Mouse (Mus musculus): ENCODE measurements around the gene F830045P16Rik. TPM values are rescaled to one million over a fixed set of nuclear protein-coding genes. Genes with fewer than 3 reads are reported as not detected.

The F830045P16Rik gene
- total and polyA plus RNA-seq, 2 experiments from 2014 or later, result not detected

DNA sequence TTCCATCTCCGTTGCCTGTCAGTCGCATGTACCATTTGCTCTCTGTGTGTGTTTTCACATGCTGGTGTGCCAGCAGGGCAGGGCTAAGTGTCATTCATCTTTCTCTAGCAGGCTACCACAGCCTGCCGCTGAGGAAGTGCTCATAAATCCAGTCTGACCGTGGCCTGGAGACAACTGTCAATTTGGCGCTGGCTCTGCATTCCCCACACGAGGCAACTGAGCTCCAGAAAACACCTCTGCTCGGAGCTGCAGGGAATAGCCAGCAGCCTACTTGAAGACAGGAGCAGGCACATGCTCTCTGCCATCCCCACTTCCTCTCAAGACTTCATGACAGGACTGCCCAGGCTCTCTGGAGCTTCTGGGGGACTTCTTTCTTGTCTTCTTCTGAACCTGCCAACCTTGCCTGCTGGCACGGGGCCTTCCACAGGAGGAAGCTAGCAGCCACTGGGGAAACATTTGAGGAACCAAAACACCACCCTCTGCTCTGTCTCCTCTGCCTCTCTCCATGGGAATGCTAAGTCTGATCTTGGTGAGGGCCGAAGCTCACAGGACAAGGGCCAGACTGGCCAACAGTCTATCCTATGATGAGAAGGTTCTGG is 13.2 kb upstream of the F830045P16Rik start:
- DNase-seq (ENCODE audit: low spot score) (peak; percentile 49), ATAC-seq (no peak)
- Histone ChIP-seq H3K9ac (replicated peaks; ENCODE audit: low read length) (no peak overlapping the region), H3K4me3 (ENCODE audit: low read length) (no peak overlapping the region), H3K4me1 (ENCODE audit: insufficient read depth, low read length) (0 out of 2 replicates have a peak, but pooled peaks cover 4% of the 10 kb centered on the region), H3K4me2 (ENCODE audit: low read depth, low read length) (no peak overlapping the region), H3K36me3 (ENCODE audit: insufficient read depth, low read length) (no peaks in the 10 kb centered on the region), H3K9me3 (ENCODE audit: low read length) (no peaks in the 10 kb centered on the region), H3K27me3 (ENCODE audit: insufficient read depth, low read length) (no peaks in the 10 kb centered on the region), H3K27ac (0 out of 2 replicates have a peak overlapping the region, but pooled peaks have one; percentile 2)
- TF ChIP-seq CTCF (IDR thresholded peaks at IDR 0.05; ENCODE audit: low read depth), result no peak
- 37% methylated on average over 9 of the region's 9 CpGs for WGBS

DNA sequence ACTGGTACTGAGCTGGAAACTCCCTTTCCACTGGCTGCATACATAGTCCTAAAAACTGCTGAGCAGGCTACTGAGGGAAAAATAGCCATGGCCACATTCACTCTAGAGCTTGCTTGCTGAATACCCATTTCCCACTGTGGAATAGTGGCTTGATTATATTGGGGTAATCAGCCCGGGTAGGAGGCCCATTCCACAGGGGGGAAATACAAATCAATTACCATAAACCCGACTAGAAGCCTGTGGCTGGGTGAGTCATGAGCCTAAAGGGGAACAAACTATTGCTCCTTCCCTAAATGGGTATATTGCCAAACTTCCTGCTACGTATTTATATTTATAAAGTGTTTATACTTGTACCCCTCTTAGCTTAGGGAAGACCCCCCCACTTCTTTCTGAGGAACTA is 10.4 kb upstream of the F830045P16Rik start:
- Histone ChIP-seq H3K9me3 (ENCODE audit: low read length) (no peaks in the 10 kb centered on the region), H3K4me3 (ENCODE audit: low read length) (no peak overlapping the region), H3K27ac (no peak overlapping the region), H3K4me1 (ENCODE audit: insufficient read depth, low read length) (0 out of 2 replicates have a peak, but pooled peaks cover 4% of the 10 kb centered on the region), H3K4me2 (ENCODE audit: low read depth, low read length) (no peak overlapping the region), H3K9ac (replicated peaks; ENCODE audit: low read length) (no peak overlapping the region), H3K36me3 (ENCODE audit: insufficient read depth, low read length) (no peaks in the 10 kb centered on the region), H3K27me3 (ENCODE audit: insufficient read depth, low read length) (no peaks in the 10 kb centered on the region)
- 74% methylated on average over 3 of the region's 3 CpGs for WGBS
- ATAC-seq, result no peak
- no peak for DNase-seq (ENCODE audit: low spot score)
- TF ChIP-seq CTCF (IDR thresholded peaks at IDR 0.05; ENCODE audit: low read depth), result no peak

DNA sequence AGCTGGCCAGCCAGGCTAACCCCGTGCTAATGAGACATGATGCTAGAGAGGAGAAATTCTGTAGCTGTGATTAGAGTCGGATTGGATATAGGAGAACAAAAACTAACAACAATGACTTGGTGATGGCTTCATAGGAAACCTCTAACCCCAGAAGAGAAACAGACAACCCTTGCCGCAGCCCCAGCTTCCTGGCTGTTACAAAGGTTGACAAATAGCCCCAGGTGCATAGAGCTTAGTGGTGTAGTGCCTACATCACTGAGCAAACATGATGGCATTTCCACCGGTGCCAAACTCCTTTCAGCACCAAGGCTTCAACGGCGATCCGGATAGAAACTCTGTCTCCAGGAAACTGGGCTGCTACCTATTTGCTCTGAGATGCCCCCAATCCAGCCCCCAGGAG is 9.2 kb upstream of the F830045P16Rik start:
- Histone ChIP-seq H3K9ac (replicated peaks; ENCODE audit: low read length) (no peak overlapping the region), H3K27ac (no peak overlapping the region), H3K9me3 (ENCODE audit: low read length) (no peaks in the 10 kb centered on the region), H3K36me3 (ENCODE audit: insufficient read depth, low read length) (no peaks in the 10 kb centered on the region), H3K4me3 (ENCODE audit: low read length) (no peak overlapping the region), H3K27me3 (ENCODE audit: insufficient read depth, low read length) (no peaks in the 10 kb centered on the region), H3K4me2 (ENCODE audit: low read depth, low read length) (no peak overlapping the region), H3K4me1 (ENCODE audit: insufficient read depth, low read length) (0 out of 2 replicates have a peak, but pooled peaks cover 4% of the 10 kb centered on the region)
- TF ChIP-seq CTCF (IDR thresholded peaks at IDR 0.05; ENCODE audit: low read depth), result no peak
- no peak for ATAC-seq
- WGBS, result 76% methylated on average over 7 of the region's 7 CpGs
- no peak for DNase-seq (ENCODE audit: low spot score)

DNA sequence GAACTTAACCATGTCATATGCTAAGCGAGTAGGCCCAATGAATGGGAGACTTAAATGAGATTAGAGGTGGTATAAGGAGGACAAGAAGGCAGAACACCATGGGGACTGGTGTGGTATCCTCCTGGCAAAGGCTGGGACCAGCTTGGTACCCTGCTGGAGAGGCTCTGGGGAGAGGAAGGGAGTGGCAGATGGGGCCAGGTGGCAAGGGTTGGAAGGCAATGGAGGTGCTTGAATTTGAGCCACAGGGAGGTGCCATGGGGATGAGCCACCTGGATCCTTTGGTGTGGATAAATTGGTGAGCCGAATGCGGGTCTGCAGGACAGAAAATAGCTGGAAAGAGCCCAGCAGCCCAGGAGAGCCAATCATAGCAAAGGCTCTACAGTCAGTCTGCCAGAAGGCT is 8.5 kb upstream of the F830045P16Rik start:
- WGBS, result 35% methylated on average over 3 of the region's 3 CpGs
- no peak for TF ChIP-seq CTCF (IDR thresholded peaks at IDR 0.05; ENCODE audit: low read depth)
- peak; percentile 36 for ATAC-seq
- Histone ChIP-seq H3K4me1 (ENCODE audit: insufficient read depth, low read length) (0 out of 2 replicates have a peak, but pooled peaks cover 4% of the 10 kb centered on the region), H3K9me3 (ENCODE audit: low read length) (no peaks in the 10 kb centered on the region), H3K36me3 (ENCODE audit: insufficient read depth, low read length) (no peaks in the 10 kb centered on the region), H3K27me3 (ENCODE audit: insufficient read depth, low read length) (no peaks in the 10 kb centered on the region), H3K4me3 (ENCODE audit: low read length) (no peak overlapping the region), H3K27ac (peak overlapping the region; percentile 32; the same call in 1 of the 2 replicates), H3K9ac (replicated peaks; ENCODE audit: low read length) (no peak overlapping the region), H3K4me2 (ENCODE audit: low read depth, low read length) (no peak overlapping the region)
- DNase-seq (ENCODE audit: low spot score), result peak; percentile 48

DNA sequence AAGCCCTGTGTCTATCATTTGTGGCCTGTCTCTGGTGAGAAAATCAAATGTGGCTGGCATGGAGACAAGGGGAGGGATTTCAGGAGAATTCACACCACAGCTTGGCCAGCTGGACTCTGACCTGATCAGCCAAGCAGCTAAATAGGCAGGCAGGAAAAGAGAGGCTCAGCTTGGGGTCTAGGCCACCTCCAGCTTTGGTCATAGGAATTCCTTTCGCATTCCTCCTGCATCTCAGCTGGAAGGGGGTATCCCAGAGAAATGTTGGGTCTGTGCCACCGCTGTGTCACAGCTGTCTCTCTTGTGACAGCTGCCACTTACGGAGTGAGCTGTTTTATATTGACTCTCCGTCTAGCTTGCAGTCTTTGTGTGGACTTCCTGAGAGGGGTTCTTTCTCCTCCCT is 8.0 kb upstream of the F830045P16Rik start:
- peak; percentile 77 for DNase-seq (ENCODE audit: low spot score)

DNA sequence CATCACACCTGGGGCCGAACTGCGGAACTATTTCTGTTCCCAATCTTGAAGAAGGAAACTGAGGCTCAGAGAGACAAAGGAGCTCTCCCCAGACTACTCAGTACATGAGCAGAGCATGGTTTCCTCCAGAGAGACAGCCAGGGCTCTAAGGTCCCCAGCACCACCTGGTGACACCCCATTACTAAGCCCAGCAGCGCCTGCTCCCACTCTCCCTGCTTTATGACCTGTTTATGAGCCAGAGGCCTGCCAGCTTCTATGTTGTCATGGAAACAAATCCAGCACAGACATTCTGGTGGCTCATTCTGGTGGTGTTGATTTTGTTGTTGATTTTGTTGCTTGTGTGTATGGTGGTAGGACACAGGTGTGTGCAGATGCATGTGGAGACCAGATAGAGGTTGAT is 3.6 kb upstream of the F830045P16Rik start:
- Histone ChIP-seq H3K36me3 (ENCODE audit: insufficient read depth, low read length) (no peaks in the 10 kb centered on the region), H3K4me3 (ENCODE audit: low read length) (no peak overlapping the region), H3K4me2 (ENCODE audit: low read depth, low read length) (no peak overlapping the region), H3K27ac (no peak overlapping the region), H3K27me3 (ENCODE audit: insufficient read depth, low read length) (no peaks in the 10 kb centered on the region), H3K4me1 (ENCODE audit: insufficient read depth, low read length) (peaks cover 10% of the 10 kb centered on the region; the same call in 1 of the 2 replicates), H3K9me3 (ENCODE audit: low read length) (no peaks in the 10 kb centered on the region), H3K9ac (replicated peaks; ENCODE audit: low read length) (no peak overlapping the region)
- whole genome bisulfite sequencing, result 74% methylated on average over 3 of the region's 3 CpGs
- ATAC-seq (no peak), DNase-seq (ENCODE audit: low spot score) (peak; percentile 41)
- no peak for TF ChIP-seq CTCF (IDR thresholded peaks at IDR 0.05; ENCODE audit: low read depth)

More for the DNA sequence above, 8.0 kb upstream of the F830045P16Rik start:
- Histone ChIP-seq H3K36me3 (ENCODE audit: insufficient read depth, low read length) (no peaks in the 10 kb centered on the region), H3K4me1 (ENCODE audit: insufficient read depth, low read length) (0 out of 2 replicates have a peak, but pooled peaks cover 4% of the 10 kb centered on the region), H3K4me2 (ENCODE audit: low read depth, low read length) (no peak overlapping the region), H3K27me3 (ENCODE audit: insufficient read depth, low read length) (no peaks in the 10 kb centered on the region), H3K9ac (replicated peaks; ENCODE audit: low read length) (no peak overlapping the region), H3K4me3 (ENCODE audit: low read length) (no peak overlapping the region), H3K27ac (peak overlapping the region; percentile 32; the same call in 1 of the 2 replicates), H3K9me3 (ENCODE audit: low read length) (no peaks in the 10 kb centered on the region)
- no peak for TF ChIP-seq CTCF (IDR thresholded peaks at IDR 0.05; ENCODE audit: low read depth)
- WGBS, result 16% methylated on average over 4 of the region's 4 CpGs
- ATAC-seq, result peak; percentile 68

DNA sequence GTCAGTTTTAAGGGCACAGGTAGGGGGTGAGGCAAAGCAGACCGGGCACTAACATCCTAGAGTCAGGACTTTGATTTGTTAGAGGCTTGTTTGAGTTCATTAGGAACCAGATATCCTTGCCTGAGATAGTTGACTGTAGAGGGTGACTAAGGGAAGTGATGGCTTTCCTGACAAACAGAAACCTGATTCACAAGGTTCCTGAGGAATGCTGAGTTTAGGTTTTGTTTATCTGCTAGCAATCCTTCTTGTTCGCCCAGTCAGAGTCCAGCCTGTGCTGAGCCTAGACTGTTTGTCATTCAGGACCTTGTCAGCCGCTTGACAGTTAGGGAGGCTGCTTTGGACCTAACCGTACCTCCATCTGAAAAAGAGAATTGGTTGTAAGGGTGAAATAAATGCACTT is 2.8 kb upstream of the F830045P16Rik start:
- DNase-seq (ENCODE audit: low spot score), result no peak
- Histone ChIP-seq H3K27me3 (ENCODE audit: insufficient read depth, low read length) (no peaks in the 10 kb centered on the region), H3K27ac (no peak overlapping the region), H3K9me3 (ENCODE audit: low read length) (no peaks in the 10 kb centered on the region), H3K4me2 (ENCODE audit: low read depth, low read length) (no peak overlapping the region), H3K9ac (replicated peaks; ENCODE audit: low read length) (no peak overlapping the region), H3K4me3 (ENCODE audit: low read length) (no peak overlapping the region), H3K4me1 (ENCODE audit: insufficient read depth, low read length) (peaks cover 10% of the 10 kb centered on the region; the same call in 1 of the 2 replicates), H3K36me3 (ENCODE audit: insufficient read depth, low read length) (no peaks in the 10 kb centered on the region)
- WGBS, result 74% methylated on average over 4 of the region's 4 CpGs
- TF ChIP-seq CTCF (IDR thresholded peaks at IDR 0.05; ENCODE audit: low read depth), result no peak
- no peak for ATAC-seq
